Mouse (Mus musculus): Measurements from ENCODE around the gene Znrd1as.

- TF ChIP-seq GATA1 (IDR thresholded peaks at IDR 0.05; ENCODE audit: borderline replicate concordance, low read length), result no peak
- no peak for TF ChIP-seq FLI1 (IDR thresholded peaks at IDR 0.05; ENCODE audit: low read length)
These were observed 26.6 kb upstream of the Znrd1as start for GRCm38 (mm10) chr17:36931806-36932205.
